In the genomic region with DNA sequence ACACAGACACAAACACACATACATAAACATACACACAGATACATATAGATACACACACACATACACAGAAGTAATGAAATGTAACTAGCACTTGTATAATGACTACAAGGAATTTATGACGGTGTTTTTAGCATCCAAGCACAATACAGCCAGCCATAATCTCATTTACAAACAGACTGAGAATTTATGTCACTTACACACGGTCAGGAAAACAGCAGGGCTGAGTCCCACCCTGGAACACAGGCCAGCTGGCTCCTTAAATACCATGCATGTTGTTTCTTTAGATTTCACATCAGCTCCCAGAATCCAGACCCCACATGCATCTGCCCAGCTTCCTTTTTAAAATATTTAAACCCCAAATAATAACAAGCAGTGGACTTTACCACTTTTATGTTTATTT, we compare ENCODE assay signal across 25 mouse cellular contexts.
"Had no signal": no experiment of that assay in that cellular context is flagged by ENCODE, and none has a peak within 500 bp of the region (broad histone marks: within the 10 kb centered on the region; RNA-seq: fewer than 3 reads in every experiment).

No protein-coding gene starts in this region.

- H3K4me3 ChIP-seq: layer of hippocampus, adult 2 months; limb, embryonic 10.5 days; limb, embryonic 13.5 days; liver, embryonic 12.5 days; liver, embryonic 15.5 days; lung, embryonic 15.5 days; megakaryocyte, embryonic 14.5 days; midbrain, embryonic 10.5 days; midbrain, embryonic 13.5 days; myocyte; neural tube, embryonic 13.5 days had no signal

- H3K27ac ChIP-seq: layer of hippocampus, adult 2 months; limb, embryonic 10.5 days; limb, embryonic 13.5 days; liver, embryonic 12.5 days; liver, embryonic 15.5 days; lung, embryonic 15.5 days; midbrain, embryonic 10.5 days; midbrain, embryonic 13.5 days; neural tube, embryonic 13.5 days; stomach, postnatal 0 days had no signal

- H3K4me2 ChIP-seq: limb, embryonic 13.5 days; liver, embryonic 12.5 days; liver, embryonic 15.5 days; lung, embryonic 15.5 days; midbrain, embryonic 13.5 days; neural tube, embryonic 13.5 days had no signal

- ATAC-seq: intestine, postnatal 0 days; liver, embryonic 12.5 days; midbrain, embryonic 13.5 days; midbrain, embryonic 16.5 days had no signal

- H3K27me3 ChIP-seq: limb, embryonic 13.5 days; liver, embryonic 12.5 days; liver, embryonic 15.5 days; lung, embryonic 15.5 days; megakaryocyte, embryonic 14.5 days; midbrain, embryonic 13.5 days; neural tube, embryonic 13.5 days had no signal

- H3K9ac ChIP-seq: limb, embryonic 13.5 days; liver, embryonic 12.5 days; liver, embryonic 15.5 days; lung, embryonic 15.5 days; midbrain, embryonic 13.5 days; neural tube, embryonic 13.5 days had no signal

- H3K4me1 ChIP-seq: limb, embryonic 10.5 days; limb, embryonic 13.5 days; liver, embryonic 12.5 days; liver, embryonic 15.5 days; lung, embryonic 15.5 days; megakaryocyte, embryonic 14.5 days; midbrain, embryonic 10.5 days; midbrain, embryonic 13.5 days; neural tube, embryonic 13.5 days had no signal

- DNase-seq: kidney, adult 9 months; kidney, postnatal 14 days; layer of hippocampus, adult 9-11 months; liver; lung, adult 18-20 months; lung, postnatal 10 days; lung, postnatal 36 days; right cerebral cortex, adult 18-20 months; right cerebral cortex, postnatal 14 days; right cerebral cortex, postnatal 4 days; thymus, postnatal 25 days had no signal

- H3K9me3 ChIP-seq: limb, embryonic 10.5 days; limb, embryonic 13.5 days; liver, embryonic 12.5 days; liver, embryonic 15.5 days; lung, embryonic 15.5 days; megakaryocyte, embryonic 14.5 days; midbrain, embryonic 10.5 days; midbrain, embryonic 13.5 days; neural tube, embryonic 13.5 days had no signal

- H3K36me3 ChIP-seq: limb, embryonic 10.5 days; limb, embryonic 13.5 days; liver, embryonic 12.5 days; liver, embryonic 15.5 days; lung, embryonic 15.5 days; midbrain, embryonic 10.5 days; midbrain, embryonic 13.5 days; neural tube, embryonic 13.5 days had no signal
